Mouse (Mus musculus) gastrocnemius, postnatal 25 days (tissue): ENCODE results near the gene Shroom3. TPM values are rescaled to one million over a fixed set of nuclear protein-coding genes. Genes with fewer than 3 reads are reported as not detected.

Source experiments
- DNase-seq: peaks from one replicate; pipeline ENCODE4 v3.0.0; 2022
- total RNA-seq, 2 experiments: library from RNA; stranded (reverse); gene quantifications; 1 replicate in 1 of 2; 2 replicates in 1 of 2; pipeline ENCODE4 v1.2.3; 2021

Gene Shroom3
- total RNA-seq, 2 experiments from 2014 or later = 0.23 to 0.40 TPM

DNA sequence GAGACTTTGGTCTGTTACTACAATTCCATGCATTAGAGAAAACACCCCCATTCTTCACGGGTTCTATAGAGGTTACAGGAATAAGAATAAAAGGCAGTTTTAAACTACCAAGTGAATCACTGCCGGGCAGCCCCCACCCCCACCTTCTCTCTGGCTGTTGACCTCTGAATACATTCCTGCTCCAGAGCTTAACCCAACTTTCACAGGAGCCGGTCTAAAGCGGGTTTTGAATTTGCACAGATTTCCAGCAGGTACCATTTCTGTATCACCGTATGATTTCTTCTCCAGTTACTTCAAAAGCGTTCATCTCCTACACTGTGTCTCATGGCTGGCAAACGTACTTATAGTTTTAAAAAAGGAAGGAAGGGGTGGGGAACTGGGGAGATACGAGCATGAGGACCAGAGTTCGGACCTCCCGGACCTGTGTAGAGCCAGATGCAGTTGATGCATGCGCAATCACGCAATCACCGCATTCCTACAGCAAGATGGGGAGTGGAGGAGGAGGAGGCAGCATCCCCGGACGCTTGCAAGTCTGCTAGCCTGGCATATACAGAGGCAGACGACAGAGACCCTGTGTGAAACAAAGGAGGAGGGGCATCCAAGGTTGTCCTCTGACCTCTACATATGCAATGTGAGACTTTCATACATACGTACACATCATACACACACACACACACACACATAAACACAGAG, 15.7 kb downstream of the Shroom3 start:
- no peak for DNase-seq

- no peak for DNase-seq
Measured at GRCm38 (mm10) chr5:92701750-92702149, 18.5 kb downstream of the Shroom3 start.

GRCm38 (mm10) chr5:92703671-92704070, 20.4 kb downstream of the Shroom3 start:
- DNase-seq = no peak

DNA sequence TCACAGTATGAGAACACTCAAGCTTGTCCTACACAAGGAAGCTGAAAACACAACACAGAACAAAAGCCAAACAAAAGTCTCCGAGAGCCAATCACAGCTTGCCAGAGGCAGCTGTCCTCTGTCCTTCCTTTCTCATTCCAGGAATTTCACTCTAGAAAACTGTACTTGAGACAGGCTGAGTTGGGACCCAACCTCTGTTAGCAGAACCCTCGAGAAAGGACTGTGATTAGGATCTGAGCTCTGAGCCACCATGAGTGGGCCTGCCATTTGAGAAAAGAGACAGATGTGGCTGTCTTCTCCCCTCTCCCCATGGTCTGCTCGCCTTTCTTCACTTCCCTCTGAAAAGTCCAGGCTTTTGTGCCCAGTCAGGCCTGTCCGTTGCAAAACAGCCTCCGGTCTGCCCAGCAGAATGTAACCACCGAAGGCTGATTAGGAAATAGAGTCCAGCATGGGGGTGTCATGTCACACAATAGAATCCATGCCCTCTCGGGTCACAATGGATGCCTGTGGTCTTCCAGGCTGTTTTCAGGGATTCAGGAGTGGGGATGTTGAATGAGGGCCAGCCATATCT, 24.8 kb downstream of the Shroom3 start:
- no peak for DNase-seq

DNA sequence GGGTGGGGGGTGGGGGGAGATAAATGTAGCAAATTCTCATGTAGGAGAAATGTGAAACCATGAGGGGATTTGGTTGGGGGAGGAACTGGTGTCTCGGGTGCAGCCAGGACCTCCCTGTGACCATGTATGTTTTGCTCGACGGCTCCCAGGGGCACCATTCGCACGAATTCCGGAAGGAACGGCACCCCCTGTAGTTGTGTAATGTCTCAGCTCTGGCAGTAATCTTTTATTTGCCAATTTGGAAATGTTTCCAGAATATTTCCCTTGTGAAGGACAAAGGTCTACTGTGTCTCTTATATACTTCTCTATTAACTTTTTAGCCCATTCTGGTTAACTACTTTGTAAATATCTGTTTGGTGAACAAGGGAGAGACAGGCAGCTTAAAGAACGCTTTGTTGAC, 27.5 kb downstream of the Shroom3 start:
- DNase-seq = no peak

- DNase-seq = no peak
Measured at GRCm38 (mm10) chr5:92711666-92712290, 28.5 kb downstream of the Shroom3 start.

DNA sequence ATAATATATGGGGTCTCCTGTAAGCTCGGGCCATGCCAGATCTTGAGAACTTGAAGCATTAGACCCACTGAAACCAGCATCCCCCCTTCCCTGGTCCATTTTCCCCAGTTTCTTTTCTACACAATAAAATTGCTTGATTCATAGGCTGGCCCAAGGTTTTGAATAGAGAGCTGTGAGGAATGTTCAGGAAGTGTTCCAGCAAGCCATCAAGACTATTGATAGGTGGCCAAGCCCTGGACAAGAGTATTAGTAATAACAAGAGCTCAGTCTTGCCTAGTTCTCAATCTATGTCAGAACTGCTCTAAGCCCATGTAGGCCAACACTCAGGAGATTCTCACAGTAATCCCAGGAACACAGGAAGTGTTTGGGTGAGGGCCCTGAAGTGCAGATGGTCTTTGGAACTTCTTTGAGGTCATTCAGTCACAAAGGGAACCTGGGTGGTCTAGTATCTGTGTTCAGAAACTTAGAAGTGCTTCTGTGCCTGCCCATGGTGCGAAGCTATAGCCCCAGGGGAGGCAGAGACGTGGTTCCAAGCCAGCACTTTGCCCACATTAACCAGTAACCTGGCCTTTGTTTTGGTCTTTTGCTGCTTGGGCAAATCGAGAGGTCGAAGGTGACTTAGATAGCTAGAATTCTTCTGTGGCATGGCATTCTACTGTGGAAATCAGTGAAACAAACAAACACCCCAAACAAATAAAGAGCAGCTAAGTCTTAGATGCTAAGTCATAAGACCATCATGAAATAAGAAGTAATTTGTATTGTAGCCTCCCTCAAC, 29.6 kb downstream of the Shroom3 start:
- no peak for DNase-seq

GRCm38 (mm10) chr5:92714886-92715285, 31.7 kb downstream of the Shroom3 start:
- DNase-seq = no peak

DNA sequence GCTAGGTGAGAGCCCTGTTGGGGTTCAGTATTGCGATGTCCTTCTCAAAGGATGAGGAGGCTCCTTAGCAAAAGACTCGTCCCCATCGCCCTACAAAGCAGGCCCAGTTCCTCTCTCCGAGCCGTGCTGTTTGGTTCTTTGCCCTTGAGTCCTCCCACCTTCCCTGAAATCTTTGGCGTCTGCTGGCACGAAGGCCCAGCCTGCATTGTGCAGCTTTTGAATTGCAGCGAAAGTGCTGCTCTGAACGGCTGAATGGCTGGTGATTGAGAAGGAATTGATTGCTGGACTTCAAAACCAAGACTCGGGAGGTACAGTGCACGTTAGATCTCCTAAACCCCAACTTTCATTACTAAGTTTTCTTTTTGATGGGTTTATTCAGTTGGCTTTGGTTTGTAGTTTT, 32.1 kb downstream of the Shroom3 start:
- DNase-seq = no peak

- DNase-seq = no peak
Measured at GRCm38 (mm10) chr5:92715890-92716289, 32.7 kb downstream of the Shroom3 start.

DNA sequence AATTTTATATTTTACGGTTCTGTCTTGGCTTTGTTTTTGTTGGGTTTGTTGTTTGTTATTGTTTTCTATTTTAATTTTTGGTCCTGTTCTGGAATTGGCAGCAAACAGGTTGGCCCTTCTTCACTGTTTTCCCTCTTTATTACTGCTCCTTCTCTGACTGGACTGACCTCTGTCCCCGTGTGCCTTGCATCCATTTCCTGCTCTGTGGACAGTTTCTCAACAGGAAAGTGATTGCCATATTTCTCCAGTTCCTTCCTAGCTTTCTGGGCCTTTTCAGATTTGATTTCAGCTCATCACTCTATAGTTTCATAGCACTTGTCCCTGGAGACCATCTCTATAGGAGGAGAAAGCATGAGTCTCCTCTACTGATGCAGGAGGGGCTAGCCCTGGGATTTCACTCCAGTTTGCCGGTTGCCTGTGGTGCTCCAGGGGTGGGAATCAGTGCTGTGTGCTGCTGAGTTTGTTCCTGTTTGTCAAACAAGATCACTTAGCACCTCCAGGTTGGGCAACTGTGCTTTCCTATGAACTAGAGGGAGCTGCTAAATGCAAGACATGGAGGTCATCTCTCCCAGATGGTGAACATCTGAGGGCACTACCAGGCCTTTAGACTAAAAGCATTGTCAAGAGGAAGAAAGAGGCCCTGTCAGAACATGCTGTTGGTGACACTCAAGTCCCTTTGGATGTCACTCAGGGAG, 34.6 kb downstream of the Shroom3 start:
- DNase-seq = no peak

DNA sequence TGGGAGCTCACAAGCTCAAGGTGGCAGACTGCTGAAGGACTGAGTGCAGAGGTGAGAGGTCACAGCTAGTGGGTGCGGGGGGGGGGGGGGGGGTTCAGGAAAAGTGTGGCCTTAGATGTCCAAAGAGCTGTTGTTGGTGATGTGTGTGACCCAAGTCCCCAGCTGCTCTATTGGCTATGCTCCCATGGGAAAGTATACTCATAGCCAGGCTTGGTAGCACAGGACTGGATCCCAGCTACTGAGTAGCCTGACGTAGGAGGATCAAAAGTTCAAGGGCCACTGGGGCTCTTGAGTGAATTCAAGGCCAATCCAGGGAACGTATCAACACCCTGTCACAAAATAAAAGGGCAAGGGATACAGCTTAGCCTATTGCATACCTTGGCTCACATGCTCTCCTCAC, 35.6 kb downstream of the Shroom3 start:
- DNase-seq = no peak

DNA sequence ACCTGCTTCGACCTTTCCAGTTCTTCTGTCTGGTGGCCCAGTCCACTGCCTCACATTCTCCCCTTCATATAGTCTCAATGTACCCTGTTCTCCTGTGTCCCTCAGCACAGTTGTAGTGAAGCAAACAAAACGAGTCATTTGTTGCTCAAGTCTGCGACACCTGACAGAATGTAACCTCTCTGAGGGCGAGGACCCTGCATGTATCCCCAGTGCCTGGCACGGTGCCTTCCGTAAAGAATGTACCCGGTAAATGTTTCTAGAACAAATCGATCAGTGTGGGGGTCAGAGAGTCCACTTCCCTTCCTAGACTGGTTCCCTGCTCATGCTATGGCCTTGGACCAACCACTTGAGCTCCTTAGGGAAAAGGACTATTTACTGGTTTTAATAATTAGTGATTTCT, 38.4 kb downstream of the Shroom3 start:
- DNase-seq = no peak

- DNase-seq = no peak
Measured at GRCm38 (mm10) chr5:92725935-92726334, 42.7 kb downstream of the Shroom3 start.

- DNase-seq = no peak
Measured at GRCm38 (mm10) chr5:92728252-92728828, 45.1 kb downstream of the Shroom3 start.

- no peak for DNase-seq
Measured at GRCm38 (mm10) chr5:92729221-92729620, 46.0 kb downstream of the Shroom3 start.

GRCm38 (mm10) chr5:92741802-92742201, 58.6 kb downstream of the Shroom3 start:
- DNase-seq = no peak

GRCm38 (mm10) chr5:92742701-92743100, 59.5 kb downstream of the Shroom3 start:
- no peak for DNase-seq

DNA sequence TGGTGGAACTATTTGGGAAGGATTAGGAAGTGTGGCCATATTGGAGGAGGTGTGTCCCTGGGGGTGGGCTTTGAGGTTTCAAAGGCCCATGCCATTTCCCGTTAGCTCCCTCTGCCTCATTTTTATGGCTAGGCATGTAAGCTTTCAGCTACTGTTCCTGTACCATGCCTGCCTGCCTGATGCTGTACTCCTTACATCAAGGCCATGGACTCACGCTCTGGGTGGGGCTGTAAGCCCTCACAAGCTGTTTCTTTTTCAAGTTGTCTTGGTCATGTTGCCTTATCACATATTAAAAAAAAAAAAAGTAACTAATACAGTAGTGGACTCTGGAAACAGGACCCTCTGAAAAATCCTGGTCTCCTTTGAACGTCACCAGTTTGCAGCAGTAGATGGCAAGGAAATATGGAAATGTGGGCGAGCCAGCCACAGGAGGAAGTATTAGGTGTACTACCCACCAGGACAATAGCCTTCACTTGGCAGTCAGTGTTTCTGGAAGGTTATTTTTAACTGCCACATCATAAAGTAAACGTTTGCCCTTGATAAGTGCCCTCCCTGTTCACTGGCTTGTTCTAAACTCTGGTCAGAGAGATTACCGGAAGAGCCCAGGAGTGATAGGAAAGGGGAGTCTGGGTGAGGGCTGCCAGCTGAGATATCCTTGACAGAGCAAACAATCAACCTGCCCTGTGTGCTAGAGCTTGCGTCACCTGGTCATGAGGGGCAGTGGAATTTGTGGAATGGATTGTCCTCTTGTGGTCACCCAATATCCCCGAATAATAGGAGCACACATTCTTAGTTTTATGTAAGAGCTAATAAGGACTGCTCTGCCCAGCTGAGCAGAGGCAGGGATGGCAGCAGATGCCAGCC, 62.4 kb downstream of the Shroom3 start:
- no peak for DNase-seq

- no peak for DNase-seq
Measured at GRCm38 (mm10) chr5:92751488-92751887, 68.3 kb downstream of the Shroom3 start.

- DNase-seq = no peak
Measured at GRCm38 (mm10) chr5:92755241-92755775, 72.1 kb downstream of the Shroom3 start.
